Mouse (Mus musculus): ENCODE measurements at regions not wholly inside any gene's neighbourhood (a gene's known extent, or its start where the extent isn't known, plus 50 kb on each side); places are given as distances from the start of the nearest gene placed in this dataset.

DNA sequence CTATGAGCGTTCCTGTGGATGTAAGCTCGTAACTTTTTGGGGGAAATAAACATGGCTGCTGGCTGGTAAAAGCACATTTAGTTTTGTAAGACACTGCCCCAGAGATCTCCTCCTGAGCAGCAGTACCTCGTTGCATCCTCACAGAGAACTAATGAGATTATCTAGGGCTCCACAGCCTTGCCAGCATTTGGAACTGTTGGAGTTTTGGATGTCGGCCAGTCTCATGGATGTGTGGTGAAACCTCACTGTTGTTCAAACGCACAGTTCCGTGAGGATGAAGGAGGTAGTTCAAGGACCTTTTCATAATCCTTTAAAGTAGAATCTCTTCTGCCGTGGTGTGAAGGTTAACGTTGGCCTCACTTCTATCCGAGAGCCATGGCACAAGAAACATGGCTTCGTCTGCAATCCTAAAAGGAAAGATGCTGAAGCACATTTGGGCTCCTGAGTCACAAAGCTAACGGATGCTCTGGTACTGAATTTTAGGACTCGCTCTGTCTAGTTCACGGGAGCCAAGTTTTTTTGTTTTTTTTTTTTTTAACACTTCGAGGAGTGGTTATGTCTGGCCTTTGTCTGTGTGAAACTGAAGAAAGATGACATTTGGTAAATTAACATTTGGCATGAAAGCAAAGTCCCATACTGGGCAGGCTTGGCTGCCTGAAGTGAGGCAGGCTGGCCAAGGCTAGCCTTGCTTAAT lies 179.1 kb upstream of the Hmga2 start:
- Histone ChIP-seq H3K27ac (ENCODE audit: low read length) (peak overlapping the region; percentile 23; the same call in 1 of the 2 replicates), H3K4me1 (ENCODE audit: control insufficient read depth, insufficient read depth, low read length) (peaks cover 4% of the 10 kb centered on the region; the same call in 1 of the 2 replicates), H3K9ac (ENCODE audit: low read length) (no peak overlapping the region), H3K4me2 (ENCODE audit: low read depth, low read length) (no peak overlapping the region), H3K27me3 (ENCODE audit: control insufficient read depth, insufficient read depth, low read length) (no peaks in the 10 kb centered on the region), H3K9me3 (replicated peaks; ENCODE audit: control insufficient read depth, low read length) (0 out of 2 replicates have a peak, but pooled peaks cover 1% of the 10 kb centered on the region), H3K4me3 (replicated peaks; ENCODE audit: low read length) (no peak overlapping the region), H3K36me3 (ENCODE audit: control insufficient read depth, insufficient read depth, low read length) (no peaks in the 10 kb centered on the region)
- ATAC-seq (ENCODE audit: insufficient read depth, low FRiP score): no peak
- WGBS: 65% methylated on average over 14 of the region's 14 CpGs

GRCm38 (mm10) chr10:120652525-120653215 lies 176.4 kb upstream of the Hmga2 start:
- Histone ChIP-seq H3K9me3 (replicated peaks; ENCODE audit: control insufficient read depth, low read length) (0 out of 2 replicates have a peak, but pooled peaks cover 7% of the 10 kb centered on the region), H3K9ac (ENCODE audit: low read length) (no peak overlapping the region), H3K27ac (ENCODE audit: low read length) (peak overlapping the region; percentile 28; the same call in 1 of the 2 replicates), H3K4me1 (ENCODE audit: control insufficient read depth, insufficient read depth, low read length) (peaks cover 4% of the 10 kb centered on the region; the same call in 1 of the 2 replicates), H3K4me3 (replicated peaks; ENCODE audit: low read length) (no peak overlapping the region), H3K4me2 (ENCODE audit: low read depth, low read length) (no peak overlapping the region), H3K36me3 (ENCODE audit: control insufficient read depth, insufficient read depth, low read length) (no peaks in the 10 kb centered on the region), H3K27me3 (ENCODE audit: control insufficient read depth, insufficient read depth, low read length) (no peaks in the 10 kb centered on the region)
- peak; percentile 89 for ATAC-seq (ENCODE audit: insufficient read depth, low FRiP score)
- 54% methylated on average over 6 of the region's 6 CpGs for WGBS

DNA sequence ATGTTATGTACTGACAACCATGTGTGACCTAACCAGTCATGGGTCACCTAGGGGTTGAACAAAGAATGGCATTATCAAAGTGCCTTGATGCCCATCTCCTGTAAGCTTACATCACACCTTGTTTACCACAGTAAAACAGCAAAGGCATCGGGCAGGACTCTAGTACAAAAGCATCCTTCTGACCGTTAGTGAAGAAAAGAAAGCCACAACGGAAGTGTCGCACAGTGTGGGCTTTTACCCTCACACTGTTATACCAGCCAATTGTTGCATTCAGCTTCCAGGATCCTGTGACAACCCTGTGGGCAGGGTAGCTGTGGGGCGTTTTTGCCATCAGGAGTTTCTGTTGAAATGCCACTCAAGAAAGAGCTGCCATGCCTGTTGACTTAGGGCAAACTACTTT lies 175.6 kb upstream of the Hmga2 start:
- Histone ChIP-seq H3K4me2 (ENCODE audit: low read depth, low read length) (no peak overlapping the region), H3K9me3 (replicated peaks; ENCODE audit: control insufficient read depth, low read length) (0 out of 2 replicates have a peak, but pooled peaks cover 7% of the 10 kb centered on the region), H3K4me1 (ENCODE audit: control insufficient read depth, insufficient read depth, low read length) (peaks cover 10% of the 10 kb centered on the region), H3K9ac (ENCODE audit: low read length) (no peak overlapping the region), H3K27ac (ENCODE audit: low read length) (peak overlapping the region; percentile 37; the same call in 1 of the 2 replicates), H3K4me3 (replicated peaks; ENCODE audit: low read length) (no peak overlapping the region), H3K36me3 (ENCODE audit: control insufficient read depth, insufficient read depth, low read length) (no peaks in the 10 kb centered on the region), H3K27me3 (ENCODE audit: control insufficient read depth, insufficient read depth, low read length) (no peaks in the 10 kb centered on the region)
- ATAC-seq (ENCODE audit: insufficient read depth, low FRiP score): no peak
- WGBS: 89% methylated on average over 5 of the region's 5 CpGs

DNA sequence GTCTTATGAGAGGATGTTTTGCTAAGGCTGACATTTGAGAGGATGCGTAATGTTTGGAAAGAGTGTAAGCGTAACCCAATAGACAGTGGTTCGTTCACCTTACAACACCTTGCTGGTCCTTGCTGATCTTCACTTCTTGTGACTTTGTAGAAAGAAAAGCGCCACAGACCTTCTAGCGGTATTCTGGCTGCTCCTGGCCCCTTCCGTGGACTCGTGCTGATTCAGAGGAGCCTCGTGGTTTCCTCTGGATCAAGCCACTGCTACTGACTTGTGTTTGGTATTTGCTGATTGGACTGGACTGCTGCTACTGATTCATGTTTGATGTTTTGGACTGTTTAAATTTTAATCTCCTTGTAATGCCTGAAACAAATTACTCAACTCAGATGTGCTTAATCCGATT lies 174.1 kb upstream of the Hmga2 start:
- ATAC-seq (ENCODE audit: insufficient read depth, low FRiP score): no peak
- no peak overlapping the region for H3K9ac ChIP-seq (ENCODE audit: low read length)
- 93% methylated on average over 9 of the region's 9 CpGs for WGBS

DNA sequence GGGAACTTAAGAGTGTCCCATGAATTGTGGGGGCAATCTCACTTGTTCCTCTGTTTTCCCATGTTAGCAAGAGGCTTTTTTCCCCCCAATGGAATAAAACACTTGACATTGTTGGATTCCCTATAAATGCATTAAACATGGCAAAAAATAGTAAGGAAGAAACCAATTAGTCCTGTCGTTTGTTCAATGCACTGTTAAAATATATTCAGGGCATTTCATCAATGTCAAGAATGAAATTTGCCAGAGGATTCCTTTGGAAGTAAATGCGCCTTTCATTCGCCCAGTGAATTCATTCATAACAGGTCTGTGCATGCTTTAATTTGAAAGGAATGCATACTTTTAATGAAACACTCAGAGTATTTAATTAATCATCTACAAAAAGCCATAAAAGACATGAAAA lies 172.5 kb upstream of the Hmga2 start:
- Histone ChIP-seq H3K27ac (ENCODE audit: low read length) (no peak overlapping the region), H3K4me1 (ENCODE audit: control insufficient read depth, insufficient read depth, low read length) (peaks cover 17% of the 10 kb centered on the region), H3K9ac (ENCODE audit: low read length) (no peak overlapping the region), H3K27me3 (ENCODE audit: control insufficient read depth, insufficient read depth, low read length) (no peaks in the 10 kb centered on the region), H3K9me3 (replicated peaks; ENCODE audit: control insufficient read depth, low read length) (0 out of 2 replicates have a peak, but pooled peaks cover 7% of the 10 kb centered on the region), H3K4me2 (ENCODE audit: low read depth, low read length) (no peak overlapping the region), H3K4me3 (replicated peaks; ENCODE audit: low read length) (no peak overlapping the region), H3K36me3 (ENCODE audit: control insufficient read depth, insufficient read depth, low read length) (no peaks in the 10 kb centered on the region)
- 50% methylated on average over 3 of the region's 3 CpGs for WGBS
- no peak for ATAC-seq (ENCODE audit: insufficient read depth, low FRiP score)

More for the DNA sequence above, 174.1 kb upstream of the Hmga2 start:
- Histone ChIP-seq H3K27me3 (ENCODE audit: control insufficient read depth, insufficient read depth, low read length) (no peaks in the 10 kb centered on the region), H3K36me3 (ENCODE audit: control insufficient read depth, insufficient read depth, low read length) (no peaks in the 10 kb centered on the region), H3K4me2 (ENCODE audit: low read depth, low read length) (no peak overlapping the region), H3K4me3 (replicated peaks; ENCODE audit: low read length) (no peak overlapping the region), H3K9me3 (replicated peaks; ENCODE audit: control insufficient read depth, low read length) (0 out of 2 replicates have a peak, but pooled peaks cover 7% of the 10 kb centered on the region), H3K4me1 (ENCODE audit: control insufficient read depth, insufficient read depth, low read length) (peaks cover 17% of the 10 kb centered on the region), H3K27ac (ENCODE audit: low read length) (no peak overlapping the region)

GRCm38 (mm10) chr10:120648031-120648430 lies 171.8 kb upstream of the Hmga2 start:
- peaks cover 12% of the 10 kb centered on the region for H3K4me1 ChIP-seq (ENCODE audit: control insufficient read depth, insufficient read depth, low read length)
- 0 out of 2 replicates have a peak, but pooled peaks cover 7% of the 10 kb centered on the region for H3K9me3 ChIP-seq (replicated peaks; ENCODE audit: control insufficient read depth, low read length)
- H3K9ac ChIP-seq (ENCODE audit: low read length): no peak overlapping the region
- WGBS: 48% methylated on average over 7 of the region's 7 CpGs
- H3K36me3 ChIP-seq (ENCODE audit: control insufficient read depth, insufficient read depth, low read length): no peaks in the 10 kb centered on the region
- no peak overlapping the region for H3K4me2 ChIP-seq (ENCODE audit: low read depth, low read length)
- H3K4me3 ChIP-seq (replicated peaks; ENCODE audit: low read length): no peak overlapping the region
- H3K27ac ChIP-seq (ENCODE audit: low read length): no peak overlapping the region; the same call in 1 of the 2 replicates
- H3K27me3 ChIP-seq (ENCODE audit: control insufficient read depth, insufficient read depth, low read length): no peaks in the 10 kb centered on the region
- no peak for ATAC-seq (ENCODE audit: insufficient read depth, low FRiP score)

- Histone ChIP-seq H3K4me3 (replicated peaks; ENCODE audit: low read length) (peak overlapping the region; percentile 22), H3K27me3 (ENCODE audit: control insufficient read depth, insufficient read depth, low read length) (no peaks in the 10 kb centered on the region), H3K4me1 (ENCODE audit: control insufficient read depth, insufficient read depth, low read length) (peaks cover 12% of the 10 kb centered on the region), H3K36me3 (ENCODE audit: control insufficient read depth, insufficient read depth, low read length) (no peaks in the 10 kb centered on the region), H3K27ac (ENCODE audit: low read length) (peak overlapping the region; percentile 73), H3K4me2 (ENCODE audit: low read depth, low read length) (peak overlapping the region; percentile 39), H3K9me3 (replicated peaks; ENCODE audit: control insufficient read depth, low read length) (0 out of 2 replicates have a peak, but pooled peaks cover 7% of the 10 kb centered on the region), H3K9ac (ENCODE audit: low read length) (peak overlapping the region; percentile 20)
- peak; percentile 61; the same call in 1 of the 2 replicates for ATAC-seq (ENCODE audit: insufficient read depth, low FRiP score)
- WGBS: 30% methylated on average over 3 of the region's 3 CpGs
Measured at GRCm38 (mm10) chr10:120647323-120647722, 171.1 kb upstream of the Hmga2 start.

- 0 out of 2 replicates have a peak, but pooled peaks cover 7% of the 10 kb centered on the region for H3K9me3 ChIP-seq (replicated peaks; ENCODE audit: control insufficient read depth, low read length)
- H3K4me2 ChIP-seq (ENCODE audit: low read depth, low read length): peak overlapping the region; percentile 39
- H3K4me1 ChIP-seq (ENCODE audit: control insufficient read depth, insufficient read depth, low read length): peaks cover 12% of the 10 kb centered on the region
- no peaks in the 10 kb centered on the region for H3K36me3 ChIP-seq (ENCODE audit: control insufficient read depth, insufficient read depth, low read length)
- H3K27me3 ChIP-seq (ENCODE audit: control insufficient read depth, insufficient read depth, low read length): no peaks in the 10 kb centered on the region
- H3K27ac ChIP-seq (ENCODE audit: low read length): peak overlapping the region; percentile 73
- H3K9ac ChIP-seq (ENCODE audit: low read length): peak overlapping the region; percentile 20
- WGBS: 8% methylated on average over 14 of the region's 14 CpGs
- ATAC-seq (ENCODE audit: insufficient read depth, low FRiP score): peak; percentile 77
- peak overlapping the region; percentile 22 for H3K4me3 ChIP-seq (replicated peaks; ENCODE audit: low read length)
Measured at GRCm38 (mm10) chr10:120646862-120647311, 170.6 kb upstream of the Hmga2 start.

DNA sequence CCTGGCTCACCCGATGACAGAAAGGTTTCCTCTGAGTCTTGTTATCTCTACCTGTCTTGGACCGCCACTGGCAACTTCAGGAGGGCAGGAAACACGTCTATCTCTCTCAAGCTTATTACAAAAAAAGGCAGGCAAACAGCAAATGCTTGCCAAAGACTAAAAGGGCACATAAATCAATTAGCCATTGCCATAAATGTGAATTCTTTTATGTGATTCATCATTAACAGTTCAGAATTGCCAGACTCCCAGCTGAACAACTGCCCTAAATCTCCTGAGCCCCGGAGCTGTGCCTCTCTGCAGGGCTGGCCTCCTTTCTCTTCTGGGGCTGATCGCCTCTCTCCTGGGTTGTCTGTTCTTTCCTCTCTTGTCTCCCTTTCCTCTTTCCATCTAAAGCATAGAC lies 164.6 kb upstream of the Hmga2 start:
- H3K9ac ChIP-seq (ENCODE audit: low read length): no peak overlapping the region
- H3K27ac ChIP-seq (ENCODE audit: low read length): no peak overlapping the region
- H3K27me3 ChIP-seq (ENCODE audit: control insufficient read depth, insufficient read depth, low read length): no peaks in the 10 kb centered on the region
- no peaks in the 10 kb centered on the region for H3K36me3 ChIP-seq (ENCODE audit: control insufficient read depth, insufficient read depth, low read length)
- no peaks in the 10 kb centered on the region for H3K9me3 ChIP-seq (replicated peaks; ENCODE audit: control insufficient read depth, low read length)
- no peak overlapping the region for H3K4me2 ChIP-seq (ENCODE audit: low read depth, low read length)
- WGBS: 27% methylated on average over 5 of the region's 5 CpGs
- no peak overlapping the region for H3K4me3 ChIP-seq (replicated peaks; ENCODE audit: low read length)
- ATAC-seq (ENCODE audit: insufficient read depth, low FRiP score): no peak
- H3K4me1 ChIP-seq (ENCODE audit: control insufficient read depth, insufficient read depth, low read length): peaks cover 7% of the 10 kb centered on the region
